Mouse (Mus musculus): ENCODE results near the gene Haspin. TPM values are rescaled to one million over a fixed set of nuclear protein-coding genes. Genes with fewer than 3 reads are reported as not detected.

The Haspin gene
- total and polyA plus RNA-seq, 3 experiments, result 26.9 to 28.3 TPM; not detected in 1

GRCm38 (mm10) chr11:73132999-73133398, 5.1 kb downstream of the Haspin start:
- TF ChIP-seq SIN3A (IDR thresholded peaks at IDR 0.05; ENCODE audit: low read length), result peak; percentile 40; the same call in 1 of the 2 replicates
- TF ChIP-seq MYB (IDR thresholded peaks at IDR 0.05; ENCODE audit: low read depth, low read length), result no peak
- TF ChIP-seq POLR2AphosphoS2 (IDR thresholded peaks at IDR 0.05; ENCODE audit: low read length), result peak; percentile 14; the same call in 1 of the 2 replicates
- peak; percentile 39; the same call in 1 of the 2 replicates for TF ChIP-seq MXI1 (IDR thresholded peaks at IDR 0.05; ENCODE audit: low read depth, low read length)
- no peak for TF ChIP-seq EP300 (IDR thresholded peaks at IDR 0.05; ENCODE audit: low read depth in 1 of 2, low read length in 2 of 2)

GRCm38 (mm10) chr11:73131020-73131419, 7.1 kb downstream of the Haspin start:
- H3K4me1 ChIP-seq (ENCODE audit: control insufficient read depth in 1 of 2, insufficient read depth in 2 of 2, low read length in 2 of 2), result peaks cover 8 to 35% of the 10 kb centered on the region in 2 experiments

More at GRCm38 (mm10) chr11:73132999-73133398, 5.1 kb downstream of the Haspin start:
- Histone ChIP-seq H3K4me3 (ENCODE audit: control insufficient read depth in 1 of 2, insufficient read depth in 1 of 2, low read depth in 2 of 2, low read length in 2 of 2) (0 out of 4 replicates have a peak overlapping the region, but pooled peaks of 1 of the 2 experiments have one; percentile 32), H3K4me1 (ENCODE audit: control insufficient read depth in 1 of 2, insufficient read depth in 2 of 2, low read length in 2 of 2) (peaks cover 8 to 40% of the 10 kb centered on the region in 2 experiments), H3K79me2 (ENCODE audit: control insufficient read depth, insufficient read depth, low read length, poor library complexity) (peaks cover 57% of the 10 kb centered on the region), H3K36me3 (ENCODE audit: control insufficient read depth in 1 of 2, insufficient read depth in 2 of 2, low read length in 2 of 2) (peaks cover 0 to 45% of the 10 kb centered on the region in 2 experiments; a peak in 3 of 4 replicates), H3K9ac (ENCODE audit: control insufficient read depth, low read depth, low read length, poor library complexity, severe bottlenecking) (no peak overlapping the region), H3K27ac (ENCODE audit: control insufficient read depth, low read depth, low read length) (no peak overlapping the region), H3K9me3 (replicated peaks; ENCODE audit: insufficient read depth, low read length) (no peaks in the 10 kb centered on the region), H3K27me3 (ENCODE audit: control insufficient read depth in 1 of 2, insufficient read depth in 2 of 2, low read length in 2 of 2) (no peaks in the 10 kb centered on the region)
- DNase-seq (ENCODE audit: low read depth, low spot score), result no peak

GRCm38 (mm10) chr11:73126495-73126894, 11.6 kb downstream of the Haspin start:
- H3K79me2 ChIP-seq (ENCODE audit: control insufficient read depth, insufficient read depth, low read length, poor library complexity), result no peaks in the 10 kb centered on the region
- no peak overlapping the region for H3K4me3 ChIP-seq (ENCODE audit: control insufficient read depth in 1 of 2, insufficient read depth in 1 of 2, low read depth in 2 of 2, low read length in 2 of 2)
- peaks cover 0 to under 1% of the 10 kb centered on the region in 2 experiments; a peak in 1 of 4 replicates for H3K36me3 ChIP-seq (ENCODE audit: control insufficient read depth in 1 of 2, insufficient read depth in 2 of 2, low read length in 2 of 2)
- DNase-seq (ENCODE audit: low read depth, low spot score), result no peak
- no peaks in the 10 kb centered on the region for H3K9me3 ChIP-seq (replicated peaks; ENCODE audit: insufficient read depth, low read length)
- TF ChIP-seq CTCF (IDR thresholded peaks at IDR 0.05 in 2 of 3, conservative IDR thresholded peaks at IDR 0.05 in 1 of 3; ENCODE audit: control insufficient read depth in 1 of 3, insufficient read depth in 1 of 3, low read depth in 2 of 3, low read length in 3 of 3, poor library complexity in 1 of 3, severe bottlenecking in 1 of 3) (no peak), TAL1 (IDR thresholded peaks at IDR 0.05; ENCODE audit: low read length) (no peak), POLR2AphosphoS2 (IDR thresholded peaks at IDR 0.05; ENCODE audit: low read length) (no peak), ZNF384 (IDR thresholded peaks at IDR 0.05; ENCODE audit: low read depth, low read length) (no peak), ZMIZ1 (IDR thresholded peaks at IDR 0.05; ENCODE audit: low read depth, low read length) (no peak), BHLHE40 (IDR thresholded peaks at IDR 0.05; ENCODE audit: borderline replicate concordance, low read depth, low read length) (no peak), MAZ (IDR thresholded peaks at IDR 0.05; ENCODE audit: low read depth, low read length) (no peak), POLR2A (IDR thresholded peaks at IDR 0.05; ENCODE audit: control insufficient read depth in 1 of 2, insufficient read depth in 1 of 2, low read depth in 1 of 2, low read length in 2 of 2, poor library complexity in 1 of 2) (no peak), HCFC1 (IDR thresholded peaks at IDR 0.05; ENCODE audit: low read depth, low read length) (no peak), CHD2 (IDR thresholded peaks at IDR 0.05; ENCODE audit: low read length) (no peak), SMC3 (IDR thresholded peaks at IDR 0.05; ENCODE audit: low read depth, low read length) (no peak), RCOR1 (IDR thresholded peaks at IDR 0.05; ENCODE audit: low read depth, low read length) (no peak), EP300 (IDR thresholded peaks at IDR 0.05; ENCODE audit: low read depth in 1 of 2, low read length in 2 of 2) (no peak), ZKSCAN1 (IDR thresholded peaks at IDR 0.05; ENCODE audit: low read depth, low read length) (no peak)
- peaks cover 0 to 2% of the 10 kb centered on the region in 2 experiments; a peak in 1 of 4 replicates for H3K4me1 ChIP-seq (ENCODE audit: control insufficient read depth in 1 of 2, insufficient read depth in 2 of 2, low read length in 2 of 2)
- H3K9ac ChIP-seq (ENCODE audit: control insufficient read depth, low read depth, low read length, poor library complexity, severe bottlenecking), result no peak overlapping the region
- H3K27me3 ChIP-seq (ENCODE audit: control insufficient read depth in 1 of 2, insufficient read depth in 2 of 2, low read length in 2 of 2), result no peaks in the 10 kb centered on the region
- no peak overlapping the region for H3K27ac ChIP-seq (ENCODE audit: control insufficient read depth, low read depth, low read length)

More at GRCm38 (mm10) chr11:73131020-73131419, 7.1 kb downstream of the Haspin start:
- DNase-seq (ENCODE audit: low read depth, low spot score), result peak; percentile 73
- H3K36me3 ChIP-seq (ENCODE audit: control insufficient read depth in 1 of 2, insufficient read depth in 2 of 2, low read length in 2 of 2), result peaks cover 0 to 41% of the 10 kb centered on the region in 2 experiments; a peak in 3 of 4 replicates
- no peak overlapping the region for H3K4me3 ChIP-seq (ENCODE audit: control insufficient read depth in 1 of 2, insufficient read depth in 1 of 2, low read depth in 2 of 2, low read length in 2 of 2)
- TF ChIP-seq MAFK (IDR thresholded peaks at IDR 0.05; ENCODE audit: borderline replicate concordance, low read depth, low read length) (peak; percentile 46; the same call in 1 of the 2 replicates), ZC3H11A (IDR thresholded peaks at IDR 0.05; ENCODE audit: low read depth, low read length) (peak; percentile 44), CTCF (IDR thresholded peaks at IDR 0.05 in 2 of 3, conservative IDR thresholded peaks at IDR 0.05 in 1 of 3; ENCODE audit: control insufficient read depth in 1 of 3, insufficient read depth in 1 of 3, low read depth in 2 of 3, low read length in 3 of 3, poor library complexity in 1 of 3, severe bottlenecking in 1 of 3) (peak; percentile 44 to 70 (median 65)), MAZ (IDR thresholded peaks at IDR 0.05; ENCODE audit: low read depth, low read length) (0 out of 2 replicates have a peak, but pooled peaks have one; percentile 45), NRF1 (IDR thresholded peaks at IDR 0.05; ENCODE audit: insufficient read depth, low read depth, low read length, poor library complexity, severe bottlenecking) (no peak), CHD2 (IDR thresholded peaks at IDR 0.05; ENCODE audit: low read length) (no peak), USF2 (IDR thresholded peaks at IDR 0.05; ENCODE audit: borderline replicate concordance in 1 of 2, insufficient read depth in 1 of 2, low read depth in 1 of 2, low read length in 2 of 2) (no peak), POLR2AphosphoS2 (IDR thresholded peaks at IDR 0.05; ENCODE audit: low read length) (no peak), JUND (IDR thresholded peaks at IDR 0.05; ENCODE audit: low read depth, low read length) (no peak), E2F4 (IDR thresholded peaks at IDR 0.05; ENCODE audit: borderline replicate concordance, low read depth, low read length) (no peak), BHLHE40 (IDR thresholded peaks at IDR 0.05; ENCODE audit: borderline replicate concordance, low read depth, low read length) (no peak), RAD21 (IDR thresholded peaks at IDR 0.05; ENCODE audit: low read depth, low read length) (peak; percentile 52), SIN3A (IDR thresholded peaks at IDR 0.05; ENCODE audit: low read length) (peak; percentile 52; the same call in 1 of the 2 replicates), SMC3 (IDR thresholded peaks at IDR 0.05; ENCODE audit: low read depth, low read length) (peak; percentile 62)
- H3K9ac ChIP-seq (ENCODE audit: control insufficient read depth, low read depth, low read length, poor library complexity, severe bottlenecking), result no peak overlapping the region
- peaks cover 38% of the 10 kb centered on the region for H3K79me2 ChIP-seq (ENCODE audit: control insufficient read depth, insufficient read depth, low read length, poor library complexity)
- H3K9me3 ChIP-seq (replicated peaks; ENCODE audit: insufficient read depth, low read length), result no peaks in the 10 kb centered on the region
- no peaks in the 10 kb centered on the region for H3K27me3 ChIP-seq (ENCODE audit: control insufficient read depth in 1 of 2, insufficient read depth in 2 of 2, low read length in 2 of 2)
- no peak overlapping the region for H3K27ac ChIP-seq (ENCODE audit: control insufficient read depth, low read depth, low read length)
